Mouse (Mus musculus): ENCODE data around the gene Mul1. TPM values are rescaled to one million over a fixed set of nuclear protein-coding genes. Genes with fewer than 3 reads are reported as not detected.

Mul1 gene
- total and polyA plus RNA-seq, 2 experiments: 17.4 to 28.9 TPM

DNA sequence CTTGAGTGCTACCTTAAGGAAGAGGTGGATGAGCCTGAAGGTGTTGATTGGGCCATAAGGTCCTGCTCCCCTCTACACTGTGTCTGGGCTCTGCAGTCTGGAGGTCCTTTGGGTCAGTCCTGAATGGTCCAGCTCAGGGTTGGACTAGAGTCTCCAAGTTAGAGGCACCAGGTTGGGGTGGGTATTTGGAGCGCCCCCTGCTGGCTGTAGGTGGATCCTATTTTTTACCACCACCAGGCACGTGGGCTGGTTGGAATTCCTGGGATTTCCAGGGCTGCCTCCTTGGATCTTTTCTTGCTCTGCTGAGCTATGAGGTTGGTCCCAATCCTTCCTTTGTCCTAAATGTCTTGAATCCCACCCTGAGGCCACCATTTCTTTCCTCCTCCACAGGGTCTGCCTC is 29.7 kb upstream of the Mul1 start:
- Histone ChIP-seq H3K9ac (ENCODE audit: low read depth, low read length) (no peak overlapping the region), H3K27me3 (ENCODE audit: control insufficient read depth, insufficient read depth, low read length) (no peaks in the 10 kb centered on the region), H3K79me2 (ENCODE audit: control insufficient read depth, insufficient read depth, low read length) (no peaks in the 10 kb centered on the region), H3K4me1 (ENCODE audit: control insufficient read depth, insufficient read depth, low read length) (no peaks in the 10 kb centered on the region), H3K4me3 (ENCODE audit: insufficient read depth, low read depth, low read length) (no peak overlapping the region), H3K27ac (replicated peaks; ENCODE audit: insufficient read depth, low read depth, low read length) (no peak overlapping the region), H3K36me3 (ENCODE audit: control insufficient read depth, insufficient read depth, low read length) (no peaks in the 10 kb centered on the region)
- DNase-seq (ENCODE audit: extremely low read depth, low read depth, low spot score): peak; percentile 30
- WGBS: 4% methylated on average over 2 of the region's 2 CpGs
- TF ChIP-seq POLR2A (IDR thresholded peaks at IDR 0.05; ENCODE audit: extremely low read depth, insufficient read depth, low read length) (no peak), CTCF (IDR thresholded peaks at IDR 0.05; ENCODE audit: low read depth, low read length) (peak; percentile 84)

DNA sequence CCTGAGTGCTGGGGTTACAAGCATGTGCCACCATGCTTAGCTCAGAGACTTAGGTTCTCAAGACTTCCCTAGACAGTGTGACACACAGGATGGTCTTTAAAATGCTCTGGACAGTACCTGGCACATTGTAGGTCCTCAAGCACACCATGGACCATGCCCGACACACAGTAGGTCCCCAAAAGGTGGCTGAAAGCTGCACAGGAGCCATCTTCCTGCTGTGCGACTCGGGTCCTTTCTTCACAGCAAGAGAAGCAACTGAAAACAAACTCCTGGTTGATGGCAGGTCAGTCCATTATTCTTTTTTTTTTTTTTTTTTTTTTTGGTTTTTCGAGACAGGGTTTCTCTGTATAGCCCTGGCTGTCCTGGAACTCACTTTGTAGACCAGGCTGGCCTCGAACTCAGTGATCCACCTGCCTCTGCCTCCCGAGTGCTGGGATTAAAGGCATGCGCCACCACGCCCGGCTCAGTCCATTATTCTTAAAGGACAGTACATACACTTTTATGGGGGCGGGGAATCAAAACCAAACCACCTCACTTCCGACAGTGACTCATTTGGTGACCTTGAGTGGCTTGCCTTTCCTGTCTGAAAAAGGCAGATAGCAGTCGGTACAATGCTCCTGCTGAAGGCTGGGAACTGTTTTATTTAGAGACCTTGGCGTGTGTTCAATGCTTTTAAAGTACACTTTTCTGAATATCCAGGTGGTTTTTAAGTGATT is 26.8 kb upstream of the Mul1 start:
- H3K36me3 ChIP-seq (ENCODE audit: control insufficient read depth, insufficient read depth, low read length): no peaks in the 10 kb centered on the region
- H3K27ac ChIP-seq (replicated peaks; ENCODE audit: insufficient read depth, low read depth, low read length): no peak overlapping the region
- DNase-seq (ENCODE audit: extremely low read depth, low read depth, low spot score): no peak
- H3K79me2 ChIP-seq (ENCODE audit: control insufficient read depth, insufficient read depth, low read length): no peaks in the 10 kb centered on the region
- WGBS: 69% methylated on average over 12 of the region's 13 CpGs
- no peaks in the 10 kb centered on the region for H3K27me3 ChIP-seq (ENCODE audit: control insufficient read depth, insufficient read depth, low read length)
- H3K9ac ChIP-seq (ENCODE audit: low read depth, low read length): no peak overlapping the region
- H3K4me3 ChIP-seq (ENCODE audit: insufficient read depth, low read depth, low read length): no peak overlapping the region
- TF ChIP-seq POLR2A (IDR thresholded peaks at IDR 0.05; ENCODE audit: extremely low read depth, insufficient read depth, low read length): no peak
- no peak for TF ChIP-seq CTCF (IDR thresholded peaks at IDR 0.05; ENCODE audit: low read depth, low read length)
- H3K4me1 ChIP-seq (ENCODE audit: control insufficient read depth, insufficient read depth, low read length): no peaks in the 10 kb centered on the region

DNA sequence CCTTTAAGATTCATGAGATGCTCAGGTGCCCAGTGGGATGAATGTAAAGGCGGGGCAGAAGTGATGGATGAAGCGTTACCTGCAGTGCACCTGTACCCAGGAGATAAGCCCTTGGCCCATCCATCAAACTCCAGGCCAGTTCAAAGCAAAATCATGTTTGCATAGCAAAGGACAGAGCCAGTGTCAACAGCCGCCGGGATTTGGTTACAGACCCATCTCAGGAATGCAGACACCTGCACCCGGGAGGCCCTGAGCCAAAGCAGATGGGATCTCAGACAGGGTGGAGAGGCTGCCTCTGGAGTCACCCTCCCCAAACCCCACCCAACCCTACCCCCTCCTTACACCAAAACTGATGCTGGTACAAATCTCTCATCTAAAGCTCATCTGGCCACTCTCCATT is 23.5 kb upstream of the Mul1 start:
- no peak overlapping the region for H3K4me3 ChIP-seq (ENCODE audit: insufficient read depth, low read depth, low read length)
- no peaks in the 10 kb centered on the region for H3K79me2 ChIP-seq (ENCODE audit: control insufficient read depth, insufficient read depth, low read length)
- WGBS: 12% methylated on average over 5 of the region's 5 CpGs
- H3K4me1 ChIP-seq (ENCODE audit: control insufficient read depth, insufficient read depth, low read length): no peaks in the 10 kb centered on the region
- H3K9ac ChIP-seq (ENCODE audit: low read depth, low read length): no peak overlapping the region
- no peaks in the 10 kb centered on the region for H3K27me3 ChIP-seq (ENCODE audit: control insufficient read depth, insufficient read depth, low read length)
- H3K36me3 ChIP-seq (ENCODE audit: control insufficient read depth, insufficient read depth, low read length): no peaks in the 10 kb centered on the region
- no peak for TF ChIP-seq POLR2A (IDR thresholded peaks at IDR 0.05; ENCODE audit: extremely low read depth, insufficient read depth, low read length)
- no peak for TF ChIP-seq CTCF (IDR thresholded peaks at IDR 0.05; ENCODE audit: low read depth, low read length)
- DNase-seq (ENCODE audit: extremely low read depth, low read depth, low spot score): no peak
- no peak overlapping the region for H3K27ac ChIP-seq (replicated peaks; ENCODE audit: insufficient read depth, low read depth, low read length)

DNA sequence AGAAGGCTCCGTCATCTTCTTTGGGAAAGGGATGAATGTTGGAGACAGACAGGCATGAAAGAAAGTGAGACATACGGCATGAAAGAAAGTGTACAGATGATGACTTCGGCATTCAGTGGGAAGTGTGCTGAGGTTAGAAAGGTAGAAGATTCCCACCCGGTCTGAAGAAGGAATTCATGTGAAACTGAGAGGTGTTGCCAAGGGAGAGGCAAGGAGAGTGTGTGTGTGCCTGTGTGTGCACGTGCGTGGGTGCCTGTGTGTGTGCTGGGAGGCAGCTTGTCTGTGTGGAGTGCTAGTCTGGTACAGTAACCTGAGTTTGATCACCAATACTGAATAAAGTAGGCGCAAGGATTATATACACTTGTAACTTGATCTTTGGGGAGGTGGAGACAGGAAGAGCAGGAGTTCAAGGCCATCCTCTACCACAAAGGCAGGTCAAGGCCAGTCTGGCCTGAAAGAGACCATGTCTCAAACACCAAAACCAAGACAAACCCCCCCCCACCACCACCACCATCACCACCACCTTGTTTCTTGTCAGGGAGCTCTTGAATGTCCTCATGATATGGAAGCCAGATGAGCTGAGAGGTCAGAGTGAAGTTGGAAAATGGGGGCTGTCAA is 22.9 kb upstream of the Mul1 start:
- no peak overlapping the region for H3K4me3 ChIP-seq (ENCODE audit: insufficient read depth, low read depth, low read length)
- TF ChIP-seq POLR2A (IDR thresholded peaks at IDR 0.05; ENCODE audit: extremely low read depth, insufficient read depth, low read length) (no peak), CTCF (IDR thresholded peaks at IDR 0.05; ENCODE audit: low read depth, low read length) (no peak)
- no peaks in the 10 kb centered on the region for H3K36me3 ChIP-seq (ENCODE audit: control insufficient read depth, insufficient read depth, low read length)
- H3K27ac ChIP-seq (replicated peaks; ENCODE audit: insufficient read depth, low read depth, low read length): no peak overlapping the region
- DNase-seq (ENCODE audit: extremely low read depth, low read depth, low spot score): no peak
- H3K9ac ChIP-seq (ENCODE audit: low read depth, low read length): no peak overlapping the region
- no peaks in the 10 kb centered on the region for H3K79me2 ChIP-seq (ENCODE audit: control insufficient read depth, insufficient read depth, low read length)
- no peaks in the 10 kb centered on the region for H3K27me3 ChIP-seq (ENCODE audit: control insufficient read depth, insufficient read depth, low read length)
- H3K4me1 ChIP-seq (ENCODE audit: control insufficient read depth, insufficient read depth, low read length): no peaks in the 10 kb centered on the region
- 45% methylated on average over 7 of the region's 7 CpGs for WGBS

DNA sequence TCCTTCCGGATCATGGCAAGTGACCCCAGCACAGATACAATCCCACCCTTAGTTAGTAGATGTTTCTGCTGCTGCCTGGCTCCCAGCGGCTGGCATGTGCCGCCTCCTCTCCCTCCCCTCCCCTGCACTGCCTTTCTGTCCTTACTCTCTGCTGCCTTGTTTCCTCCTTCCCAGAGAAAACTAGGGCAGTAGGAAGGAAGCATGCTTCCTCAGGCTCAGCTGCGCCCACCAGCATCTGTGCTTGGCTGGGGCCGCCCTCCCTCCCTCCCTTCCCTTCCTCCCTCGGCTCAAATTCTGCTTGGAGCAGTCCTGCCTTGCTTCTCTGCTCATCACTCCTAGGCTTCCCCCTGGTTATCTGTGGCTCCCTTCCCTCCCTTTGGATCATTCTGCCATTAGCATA is 19.7 kb upstream of the Mul1 start:
- Histone ChIP-seq H3K4me1 (ENCODE audit: control insufficient read depth, insufficient read depth, low read length) (no peaks in the 10 kb centered on the region), H3K4me3 (ENCODE audit: insufficient read depth, low read depth, low read length) (no peak overlapping the region), H3K79me2 (ENCODE audit: control insufficient read depth, insufficient read depth, low read length) (no peaks in the 10 kb centered on the region), H3K27me3 (ENCODE audit: control insufficient read depth, insufficient read depth, low read length) (no peaks in the 10 kb centered on the region), H3K36me3 (ENCODE audit: control insufficient read depth, insufficient read depth, low read length) (no peaks in the 10 kb centered on the region), H3K27ac (replicated peaks; ENCODE audit: insufficient read depth, low read depth, low read length) (no peak overlapping the region), H3K9ac (ENCODE audit: low read depth, low read length) (no peak overlapping the region)
- 44% methylated on average over 6 of the region's 6 CpGs for WGBS
- no peak for TF ChIP-seq POLR2A (IDR thresholded peaks at IDR 0.05; ENCODE audit: extremely low read depth, insufficient read depth, low read length)
- no peak for TF ChIP-seq CTCF (IDR thresholded peaks at IDR 0.05; ENCODE audit: low read depth, low read length)
- no peak for DNase-seq (ENCODE audit: extremely low read depth, low read depth, low spot score)

DNA sequence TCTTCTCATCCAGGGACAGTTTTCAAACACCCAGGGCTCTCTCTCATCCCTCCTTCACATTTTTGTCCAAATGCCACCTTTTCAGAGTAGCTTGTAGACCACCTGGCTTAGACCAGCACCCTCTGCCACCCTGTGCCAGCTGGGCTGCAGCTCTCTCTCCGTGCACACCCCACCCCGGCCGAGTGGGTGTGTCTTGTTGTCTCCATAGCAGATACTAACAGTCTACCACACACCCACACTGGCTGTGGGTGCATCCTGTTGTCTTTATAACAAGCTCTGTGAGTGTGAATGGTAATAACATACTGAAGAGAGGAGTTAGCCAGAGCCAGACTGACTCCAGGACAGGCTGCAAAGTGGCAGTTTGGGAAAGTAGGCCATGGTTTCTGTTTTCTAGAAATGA is 18.5 kb upstream of the Mul1 start:
- no peak for TF ChIP-seq CTCF (IDR thresholded peaks at IDR 0.05; ENCODE audit: low read depth, low read length)
- TF ChIP-seq POLR2A (IDR thresholded peaks at IDR 0.05; ENCODE audit: extremely low read depth, insufficient read depth, low read length): no peak
- Histone ChIP-seq H3K9ac (ENCODE audit: low read depth, low read length) (no peak overlapping the region), H3K36me3 (ENCODE audit: control insufficient read depth, insufficient read depth, low read length) (no peaks in the 10 kb centered on the region), H3K4me1 (ENCODE audit: control insufficient read depth, insufficient read depth, low read length) (no peaks in the 10 kb centered on the region), H3K27ac (replicated peaks; ENCODE audit: insufficient read depth, low read depth, low read length) (no peak overlapping the region), H3K4me3 (ENCODE audit: insufficient read depth, low read depth, low read length) (no peak overlapping the region), H3K79me2 (ENCODE audit: control insufficient read depth, insufficient read depth, low read length) (no peaks in the 10 kb centered on the region), H3K27me3 (ENCODE audit: control insufficient read depth, insufficient read depth, low read length) (no peaks in the 10 kb centered on the region)
- whole genome bisulfite sequencing: 71% methylated on average over 3 of the region's 3 CpGs
- DNase-seq (ENCODE audit: extremely low read depth, low read depth, low spot score): no peak

Measured in liver, adult 2 months (tissue).